In the genomic region with DNA sequence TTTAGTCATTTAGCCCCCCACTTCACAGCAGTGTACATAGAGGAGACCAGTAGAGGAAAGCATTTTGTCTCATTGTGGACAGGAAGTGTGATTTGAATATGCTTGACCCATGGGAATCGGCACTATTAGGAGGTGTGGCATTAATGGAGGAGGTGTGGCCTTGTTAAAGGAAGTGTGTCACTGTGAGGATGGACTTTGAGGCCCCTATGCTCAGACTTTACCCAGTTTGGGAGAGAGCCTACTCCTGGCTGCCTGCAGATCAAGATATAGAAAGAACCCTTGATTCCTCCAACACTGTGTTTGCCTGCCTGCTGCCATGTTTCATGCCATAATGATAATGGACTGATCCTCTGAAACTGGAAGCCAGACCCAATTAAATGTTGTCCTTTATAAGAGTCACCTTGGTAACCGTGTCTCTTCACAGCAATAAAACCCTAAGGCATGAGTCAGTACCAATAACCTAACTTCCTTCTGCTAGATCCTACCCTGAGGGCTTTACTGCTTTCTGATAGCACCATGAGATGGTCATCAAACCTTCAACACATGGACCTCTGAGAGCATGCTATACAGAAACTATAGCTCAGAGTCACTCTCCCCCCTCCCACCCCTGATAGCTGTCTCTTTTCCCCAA, we compare ENCODE assay signal across 33 mouse cellular contexts.
"Had no signal": no experiment of that assay in that cellular context is flagged by ENCODE, and none has a peak within 500 bp of the region (broad histone marks: within the 10 kb centered on the region; RNA-seq: fewer than 3 reads in every experiment).

No protein-coding gene starts in this region.

- H3K4me1 ChIP-seq: heart, embryonic 12.5 days; heart, embryonic 13.5 days; heart, embryonic 15.5 days; hindbrain, embryonic 12.5 days had no signal

- ATAC-seq: hindbrain, embryonic 16.5 days; hindbrain, postnatal 0 days; inflammation-experienced regulatory T-cells, adult 6 months had no signal

- H3K4me2 ChIP-seq: heart, embryonic 11.5 days; heart, embryonic 12.5 days; heart, embryonic 13.5 days; heart, embryonic 15.5 days; hindbrain, embryonic 12.5 days; hindbrain, embryonic 13.5 days; hindbrain, embryonic 14.5 days; hindbrain, embryonic 15.5 days; kidney, embryonic 15.5 days had no signal

- H3K27me3 ChIP-seq: heart, embryonic 12.5 days; heart, embryonic 13.5 days; heart, embryonic 15.5 days; hindbrain, embryonic 12.5 days; hindbrain, embryonic 13.5 days; hindbrain, embryonic 15.5 days; kidney, embryonic 15.5 days had no signal

- H3K4me3 ChIP-seq: heart, embryonic 10.5 days; heart, embryonic 12.5 days; heart, embryonic 13.5 days; heart, embryonic 15.5 days; hindbrain, embryonic 10.5 days; hindbrain, embryonic 12.5 days; hindbrain, embryonic 13.5 days; hindbrain, embryonic 15.5 days; kidney, embryonic 15.5 days; layer of hippocampus, adult 2 months; left cerebral cortex, adult 2 months had no signal

- DNase-seq: heart, postnatal 10 days; heart, postnatal 14 days; heart, postnatal 36 days; heart, postnatal 4 days; kidney, adult 11 months; kidney, adult 18-20 months; kidney, adult 2 months; kidney, adult 8-10 months; kidney, adult 9 months; kidney, postnatal 10 days; kidney, postnatal 14 days; kidney, postnatal 25 days; kidney, postnatal 36 days; kidney, postnatal 4 days; layer of hippocampus, adult 9-11 months; layer of hippocampus, postnatal 36 days had no signal

- H3K9me3 ChIP-seq: heart, embryonic 10.5 days; heart, embryonic 12.5 days; heart, embryonic 13.5 days; heart, embryonic 15.5 days; hindbrain, embryonic 10.5 days; hindbrain, embryonic 12.5 days; hindbrain, embryonic 13.5 days; hindbrain, embryonic 15.5 days; kidney, embryonic 15.5 days had no signal

- H3K9ac ChIP-seq: heart, embryonic 12.5 days; heart, embryonic 13.5 days; heart, embryonic 15.5 days; hindbrain, embryonic 12.5 days; hindbrain, embryonic 13.5 days; hindbrain, embryonic 14.5 days; hindbrain, embryonic 15.5 days; kidney, embryonic 15.5 days had no signal

- H3K36me3 ChIP-seq: heart, embryonic 10.5 days; heart, embryonic 12.5 days; heart, embryonic 13.5 days; heart, embryonic 15.5 days; hindbrain, embryonic 10.5 days; hindbrain, embryonic 12.5 days; hindbrain, embryonic 13.5 days; hindbrain, embryonic 15.5 days; kidney, embryonic 15.5 days had no signal

- H3K27ac ChIP-seq: heart, embryonic 10.5 days; heart, embryonic 13.5 days; heart, embryonic 15.5 days; hindbrain, embryonic 10.5 days; hindbrain, embryonic 12.5 days; hindbrain, embryonic 13.5 days; hindbrain, embryonic 14.5 days; hindbrain, embryonic 15.5 days; hindbrain, postnatal 0 days; kidney, embryonic 15.5 days; kidney, postnatal 0 days; layer of hippocampus, adult 2 months; left cerebral cortex, adult 2 months had no signal
